Mouse (Mus musculus) kidney, adult 2 months (tissue): ENCODE measurements around the gene Six3. TPM values are rescaled to one million over a fixed set of nuclear protein-coding genes. Genes with fewer than 3 reads are reported as not detected.

Source experiments
- DNase-seq: peaks from one replicate; pipeline ENCODE4 v3.0.0; 2021
- H3K27ac ChIP-seq: fragments of 200-500 bp; 2 replicates; pipeline ENCODE4 v1.5.1; 2012; ENCODE audit warnings: low read depth, low read length, control low read depth, inconsistent platforms; ENCODE audit not compliant: insufficient read depth
- H3K27me3 ChIP-seq: fragments of 200-500 bp; replicated peaks from 2 replicates; pipeline ENCODE4 v1.6.1; 2012; ENCODE audit warnings: mild to moderate bottlenecking, moderate library complexity, low read length, inconsistent platforms; ENCODE audit not compliant: control insufficient read depth, insufficient read depth
- H3K36me3 ChIP-seq: fragments of 200-500 bp; 2 replicates; pipeline ENCODE4 v1.6.1; 2012; ENCODE audit warnings: mild to moderate bottlenecking, moderate library complexity, low read length, inconsistent platforms; ENCODE audit not compliant: control insufficient read depth, insufficient read depth
- H3K4me1 ChIP-seq: fragments of 200-500 bp; 2 replicates; pipeline ENCODE4 v1.6.1; 2011; ENCODE audit warnings: low read length; ENCODE audit not compliant: control insufficient read depth, insufficient read depth
- H3K4me3 ChIP-seq: fragments of 200-500 bp; 2 replicates; pipeline ENCODE4 v1.5.1; 2011; ENCODE audit warnings: mild to moderate bottlenecking, low read depth, low read length, control low read depth; ENCODE audit not compliant: insufficient read depth
- CTCF ChIP-seq: fragments of 200-500 bp; conservative IDR thresholded peaks from 2 replicates; pipeline ENCODE4 v1.5.1; 2011; ENCODE audit warnings: low read depth, mild to moderate bottlenecking, control low read depth, low read length, moderate library complexity, mixed read lengths; ENCODE audit not compliant: insufficient read depth, insufficient read length
- POLR2A ChIP-seq: fragments of 200-500 bp; IDR thresholded peaks from one replicate; pipeline ENCODE4 v1.6.1; 2011; ENCODE audit warnings: low read depth, low read length, control low read depth
- WGBS: fragments of 180-500 bp; shearing (Covaris S2); methylation state at CpG from one replicate; pipeline ENCODE4 v1.1.7; 2018; 5-methylcytosine and 5-hydroxymethylcytosine counted together
- polyA plus RNA-seq: library from polyadenylated mRNA; depleted of rRNA; stranded (reverse); fragments of >200 nt; gene quantifications from 2 replicates; pipeline ENCODE4 v1.2.3, GENCODE M21; 2012

Six3 gene
- polyA plus RNA-seq, 1 experiment, result not detected

GRCm38 (mm10) chr17:85585779-85586178, 27.6 kb upstream of the Six3 start:
- Histone ChIP-seq H3K36me3 (no peaks in the 10 kb centered on the region), H3K27ac (no peak overlapping the region), H3K4me3 (no peak overlapping the region), H3K27me3 (no peaks in the 10 kb centered on the region), H3K4me1 (no peaks in the 10 kb centered on the region)
- TF ChIP-seq CTCF (no peak), POLR2A (no peak)
- WGBS, result 87% methylated on average over 5 of the region's 5 CpGs
- no peak for DNase-seq

GRCm38 (mm10) chr17:85591976-85592375, 21.4 kb upstream of the Six3 start:
- Histone ChIP-seq H3K4me1 (no peaks in the 10 kb centered on the region), H3K27me3 (no peaks in the 10 kb centered on the region), H3K4me3 (no peak overlapping the region), H3K36me3 (no peaks in the 10 kb centered on the region), H3K27ac (no peak overlapping the region)
- TF ChIP-seq CTCF (no peak), POLR2A (no peak)
- WGBS, result 72% methylated on average over 6 of the region's 6 CpGs
- DNase-seq, result no peak

GRCm38 (mm10) chr17:85595853-85596252, 17.6 kb upstream of the Six3 start:
- 52% methylated on average over 10 of the region's 10 CpGs for WGBS
- no peak for DNase-seq
- Histone ChIP-seq H3K36me3 (no peaks in the 10 kb centered on the region), H3K27ac (no peak overlapping the region), H3K4me1 (no peaks in the 10 kb centered on the region), H3K4me3 (no peak overlapping the region), H3K27me3 (no peaks in the 10 kb centered on the region)
- TF ChIP-seq POLR2A (no peak), CTCF (no peak)

GRCm38 (mm10) chr17:85596341-85596890, 17.0 kb upstream of the Six3 start:
- Histone ChIP-seq H3K4me1 (no peaks in the 10 kb centered on the region), H3K4me3 (no peak overlapping the region), H3K27me3 (no peaks in the 10 kb centered on the region), H3K36me3 (no peaks in the 10 kb centered on the region), H3K27ac (no peak overlapping the region)
- WGBS, result 42% methylated on average over 6 of the region's 6 CpGs
- DNase-seq, result no peak
- TF ChIP-seq CTCF (no peak), POLR2A (no peak)

- Histone ChIP-seq H3K4me1 (no peaks in the 10 kb centered on the region), H3K27me3 (no peaks in the 10 kb centered on the region), H3K4me3 (no peak overlapping the region), H3K27ac (no peak overlapping the region), H3K36me3 (no peaks in the 10 kb centered on the region)
- no peak for DNase-seq
- no peak for TF ChIP-seq POLR2A
- no peak for TF ChIP-seq CTCF
- 58% methylated on average over 9 of the region's 9 CpGs for WGBS
Observed at GRCm38 (mm10) chr17:85599520-85599919, 13.9 kb upstream of the Six3 start.

- WGBS, result 21% methylated on average over 3 of the region's 3 CpGs
- DNase-seq, result no peak
- TF ChIP-seq POLR2A, result no peak
- TF ChIP-seq CTCF, result no peak
- Histone ChIP-seq H3K27me3 (peaks cover 4% of the 10 kb centered on the region), H3K4me3 (no peak overlapping the region), H3K27ac (no peak overlapping the region), H3K36me3 (no peaks in the 10 kb centered on the region), H3K4me1 (no peaks in the 10 kb centered on the region)
Observed at GRCm38 (mm10) chr17:85606463-85606862, 6.9 kb upstream of the Six3 start.

- DNase-seq, result no peak
- 3% methylated on average over 41 of the region's 41 CpGs for WGBS
- no peak for TF ChIP-seq POLR2A
- no peak for TF ChIP-seq CTCF
- Histone ChIP-seq H3K4me3 (no peak overlapping the region), H3K27me3 (peaks cover 4% of the 10 kb centered on the region), H3K4me1 (no peaks in the 10 kb centered on the region), H3K36me3 (no peaks in the 10 kb centered on the region), H3K27ac (no peak overlapping the region)
Observed at GRCm38 (mm10) chr17:85607556-85608365, 5.6 kb upstream of the Six3 start.
